Mouse (Mus musculus): ENCODE data around the gene Efhd2. TPM values are rescaled to one million over a fixed set of nuclear protein-coding genes. Genes with fewer than 3 reads are reported as not detected.

The Efhd2 gene
- polyA plus RNA-seq, 1 experiment from 2014 or later, result 78.6 TPM

GRCm38 (mm10) chr4:141901711-141902478 lies 27.2 kb upstream of the Efhd2 start:
- H3K27ac ChIP-seq (ENCODE audit: low read depth, low read length), result peak overlapping the region; percentile 76
- no peaks in the 10 kb centered on the region for H3K36me3 ChIP-seq (ENCODE audit: control insufficient read depth, insufficient read depth, low read length)
- no peak overlapping the region for H3K4me3 ChIP-seq (ENCODE audit: low read length)
- peak overlapping the region; percentile 49 for H3K9ac ChIP-seq (ENCODE audit: low read depth, low read length)
- ATAC-seq, result peak; percentile 68
- peaks cover 23% of the 10 kb centered on the region for H3K4me1 ChIP-seq (ENCODE audit: control insufficient read depth, insufficient read depth, low read depth, low read length)
- 23% methylated on average over 17 of the region's 17 CpGs for WGBS
- no peaks in the 10 kb centered on the region for H3K9me3 ChIP-seq (ENCODE audit: control insufficient read depth, low read length)
- peak overlapping the region; percentile 27; the same call in 1 of the 2 replicates for H3K4me2 ChIP-seq (ENCODE audit: low read length)
- no peaks in the 10 kb centered on the region for H3K27me3 ChIP-seq (replicated peaks; ENCODE audit: control insufficient read depth, insufficient read depth, low read length)

- 56% methylated on average over 11 of the region's 11 CpGs for WGBS
- no peak for ATAC-seq
- Histone ChIP-seq H3K4me3 (ENCODE audit: low read length) (no peak overlapping the region), H3K4me2 (ENCODE audit: low read length) (no peak overlapping the region), H3K27me3 (replicated peaks; ENCODE audit: control insufficient read depth, insufficient read depth, low read length) (no peaks in the 10 kb centered on the region), H3K9ac (ENCODE audit: low read depth, low read length) (no peak overlapping the region), H3K36me3 (ENCODE audit: control insufficient read depth, insufficient read depth, low read length) (no peaks in the 10 kb centered on the region), H3K27ac (ENCODE audit: low read depth, low read length) (peak overlapping the region; percentile 66; the same call in 1 of the 2 replicates), H3K9me3 (ENCODE audit: control insufficient read depth, low read length) (no peaks in the 10 kb centered on the region), H3K4me1 (ENCODE audit: control insufficient read depth, insufficient read depth, low read depth, low read length) (peaks cover 23% of the 10 kb centered on the region)
Observed at GRCm38 (mm10) chr4:141900421-141900820, 25.7 kb upstream of the Efhd2 start.

- WGBS, result 10% methylated on average over 7 of the region's 8 CpGs
- peak overlapping the region; percentile 71 for H3K27ac ChIP-seq (ENCODE audit: low read depth, low read length)
- H3K4me1 ChIP-seq (ENCODE audit: control insufficient read depth, insufficient read depth, low read depth, low read length), result peaks cover 23% of the 10 kb centered on the region
- ATAC-seq, result peak; percentile 66
- no peak overlapping the region for H3K4me3 ChIP-seq (ENCODE audit: low read length)
- H3K9ac ChIP-seq (ENCODE audit: low read depth, low read length), result no peak overlapping the region
- H3K36me3 ChIP-seq (ENCODE audit: control insufficient read depth, insufficient read depth, low read length), result no peaks in the 10 kb centered on the region
- no peaks in the 10 kb centered on the region for H3K27me3 ChIP-seq (replicated peaks; ENCODE audit: control insufficient read depth, insufficient read depth, low read length)
- no peak overlapping the region; the same call in 1 of the 2 replicates for H3K4me2 ChIP-seq (ENCODE audit: low read length)
- H3K9me3 ChIP-seq (ENCODE audit: control insufficient read depth, low read length), result no peaks in the 10 kb centered on the region
Observed at GRCm38 (mm10) chr4:141899936-141900335, 25.2 kb upstream of the Efhd2 start.

GRCm38 (mm10) chr4:141898905-141899304 lies 24.2 kb upstream of the Efhd2 start:
- Histone ChIP-seq H3K4me3 (ENCODE audit: low read length) (no peak overlapping the region), H3K4me2 (ENCODE audit: low read length) (no peak overlapping the region), H3K9ac (ENCODE audit: low read depth, low read length) (no peak overlapping the region), H3K27ac (ENCODE audit: low read depth, low read length) (0 out of 2 replicates have a peak overlapping the region, but pooled peaks have one; percentile 35), H3K36me3 (ENCODE audit: control insufficient read depth, insufficient read depth, low read length) (no peaks in the 10 kb centered on the region), H3K4me1 (ENCODE audit: control insufficient read depth, insufficient read depth, low read depth, low read length) (peaks cover 23% of the 10 kb centered on the region), H3K9me3 (ENCODE audit: control insufficient read depth, low read length) (no peaks in the 10 kb centered on the region), H3K27me3 (replicated peaks; ENCODE audit: control insufficient read depth, insufficient read depth, low read length) (no peaks in the 10 kb centered on the region)
- WGBS, result 84% methylated on average over 8 of the region's 8 CpGs
- no peak for ATAC-seq

- H3K9me3 ChIP-seq (ENCODE audit: control insufficient read depth, low read length), result no peaks in the 10 kb centered on the region
- 0 out of 2 replicates have a peak overlapping the region, but pooled peaks have one; percentile 12 for H3K27ac ChIP-seq (ENCODE audit: low read depth, low read length)
- no peak overlapping the region for H3K4me2 ChIP-seq (ENCODE audit: low read length)
- H3K9ac ChIP-seq (ENCODE audit: low read depth, low read length), result no peak overlapping the region
- no peak for ATAC-seq
- H3K36me3 ChIP-seq (ENCODE audit: control insufficient read depth, insufficient read depth, low read length), result no peaks in the 10 kb centered on the region
- 57% methylated on average over 2 of the region's 3 CpGs for WGBS
- no peaks in the 10 kb centered on the region for H3K27me3 ChIP-seq (replicated peaks; ENCODE audit: control insufficient read depth, insufficient read depth, low read length)
- peaks cover 22% of the 10 kb centered on the region for H3K4me1 ChIP-seq (ENCODE audit: control insufficient read depth, insufficient read depth, low read depth, low read length)
- H3K4me3 ChIP-seq (ENCODE audit: low read length), result no peak overlapping the region
Observed at GRCm38 (mm10) chr4:141897838-141898237, 23.1 kb upstream of the Efhd2 start.

- WGBS, result 70% methylated on average over 6 of the region's 6 CpGs
- ATAC-seq, result no peak
- H3K4me3 ChIP-seq (ENCODE audit: low read length), result no peak overlapping the region
- no peak overlapping the region for H3K27ac ChIP-seq (ENCODE audit: low read depth, low read length)
- H3K4me1 ChIP-seq (ENCODE audit: control insufficient read depth, insufficient read depth, low read depth, low read length), result peaks cover 20% of the 10 kb centered on the region
- no peak overlapping the region for H3K9ac ChIP-seq (ENCODE audit: low read depth, low read length)
- no peaks in the 10 kb centered on the region for H3K36me3 ChIP-seq (ENCODE audit: control insufficient read depth, insufficient read depth, low read length)
- no peak overlapping the region for H3K4me2 ChIP-seq (ENCODE audit: low read length)
- no peaks in the 10 kb centered on the region for H3K9me3 ChIP-seq (ENCODE audit: control insufficient read depth, low read length)
- H3K27me3 ChIP-seq (replicated peaks; ENCODE audit: control insufficient read depth, insufficient read depth, low read length), result no peaks in the 10 kb centered on the region
Observed at GRCm38 (mm10) chr4:141897225-141897624, 22.5 kb upstream of the Efhd2 start.

GRCm38 (mm10) chr4:141895772-141896171 lies 21.1 kb upstream of the Efhd2 start:
- no peak overlapping the region for H3K4me2 ChIP-seq (ENCODE audit: low read length)
- no peak overlapping the region for H3K27ac ChIP-seq (ENCODE audit: low read depth, low read length)
- no peak for ATAC-seq
- H3K27me3 ChIP-seq (replicated peaks; ENCODE audit: control insufficient read depth, insufficient read depth, low read length), result no peaks in the 10 kb centered on the region
- H3K4me1 ChIP-seq (ENCODE audit: control insufficient read depth, insufficient read depth, low read depth, low read length), result peaks cover 9% of the 10 kb centered on the region
- WGBS, result 78% methylated on average over 12 of the region's 12 CpGs
- H3K36me3 ChIP-seq (ENCODE audit: control insufficient read depth, insufficient read depth, low read length), result no peaks in the 10 kb centered on the region
- no peaks in the 10 kb centered on the region for H3K9me3 ChIP-seq (ENCODE audit: control insufficient read depth, low read length)
- H3K4me3 ChIP-seq (ENCODE audit: low read length), result no peak overlapping the region
- H3K9ac ChIP-seq (ENCODE audit: low read depth, low read length), result no peak overlapping the region

- H3K27me3 ChIP-seq (replicated peaks; ENCODE audit: control insufficient read depth, insufficient read depth, low read length), result no peaks in the 10 kb centered on the region
- no peak for ATAC-seq
- no peaks in the 10 kb centered on the region; the same call in 1 of the 2 replicates for H3K4me1 ChIP-seq (ENCODE audit: control insufficient read depth, insufficient read depth, low read depth, low read length)
- H3K9ac ChIP-seq (ENCODE audit: low read depth, low read length), result no peak overlapping the region
- H3K36me3 ChIP-seq (ENCODE audit: control insufficient read depth, insufficient read depth, low read length), result no peaks in the 10 kb centered on the region
- H3K4me3 ChIP-seq (ENCODE audit: low read length), result no peak overlapping the region
- no peak overlapping the region for H3K4me2 ChIP-seq (ENCODE audit: low read length)
- no peak overlapping the region for H3K27ac ChIP-seq (ENCODE audit: low read depth, low read length)
- WGBS, result 95% methylated on average over 8 of the region's 8 CpGs
- no peaks in the 10 kb centered on the region for H3K9me3 ChIP-seq (ENCODE audit: control insufficient read depth, low read length)
Observed at GRCm38 (mm10) chr4:141893157-141893784, 18.6 kb upstream of the Efhd2 start.

- Histone ChIP-seq H3K4me2 (ENCODE audit: low read length) (no peak overlapping the region), H3K4me3 (ENCODE audit: low read length) (no peak overlapping the region), H3K4me1 (ENCODE audit: control insufficient read depth, insufficient read depth, low read depth, low read length) (no peaks in the 10 kb centered on the region), H3K27ac (ENCODE audit: low read depth, low read length) (no peak overlapping the region), H3K9ac (ENCODE audit: low read depth, low read length) (no peak overlapping the region), H3K9me3 (ENCODE audit: control insufficient read depth, low read length) (no peaks in the 10 kb centered on the region), H3K27me3 (replicated peaks; ENCODE audit: control insufficient read depth, insufficient read depth, low read length) (no peaks in the 10 kb centered on the region), H3K36me3 (ENCODE audit: control insufficient read depth, insufficient read depth, low read length) (no peaks in the 10 kb centered on the region)
- 50% methylated on average over 6 of the region's 6 CpGs for WGBS
- ATAC-seq, result peak; percentile 37; the same call in 1 of the 2 replicates
Observed at GRCm38 (mm10) chr4:141886385-141886968, 11.8 kb upstream of the Efhd2 start.
